Mouse (Mus musculus) cortical plate, adult 2 months (tissue): ENCODE measurements around the gene H2afy.

ENCODE experiments used
- CTCF ChIP-seq: fragments of 200-500 bp; IDR thresholded peaks from 2 replicates; pipeline ENCODE4 v1.5.1; 2011; ENCODE audit warnings: mild to moderate bottlenecking, control low read depth, low read length; ENCODE audit not compliant: insufficient read depth; ENCODE audit errors: extremely low read depth
- POLR2A ChIP-seq: fragments of 200-500 bp; IDR thresholded peaks from 2 replicates; pipeline ENCODE4 v1.6.1; 2011; ENCODE audit warnings: mild to moderate bottlenecking, low read length, control low read depth; ENCODE audit not compliant: insufficient read depth; ENCODE audit errors: extremely low read depth

GRCm38 (mm10) chr13:56040621-56041020 lies 95.5 kb downstream of the H2afy start:
- TF ChIP-seq POLR2A (no peak), CTCF (no peak)
